Mouse (Mus musculus): Measurements from ENCODE around the gene Panx1.

DNA sequence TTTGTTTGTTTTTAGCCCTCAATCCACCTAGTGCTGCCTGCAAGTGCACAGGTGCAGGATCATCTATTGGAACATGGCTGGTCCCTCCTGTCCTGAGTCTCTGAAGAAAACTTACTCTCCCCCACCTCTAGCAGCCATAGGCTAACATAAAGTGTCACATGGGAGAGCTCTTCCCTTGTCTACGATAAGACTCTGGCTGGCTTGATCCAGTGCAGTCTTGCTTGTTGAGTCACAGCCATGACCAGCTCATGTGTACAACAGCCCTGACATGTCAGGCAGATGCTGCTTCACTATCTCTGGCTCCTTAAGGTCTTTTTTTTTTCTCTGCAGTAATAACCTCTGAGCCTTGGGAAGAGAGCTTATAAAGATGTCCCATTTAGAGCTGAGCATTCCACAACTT, 77.7 kb downstream of the Panx1 start:
- no peak for TF ChIP-seq CTCF (IDR thresholded peaks at IDR 0.05; ENCODE audit: control insufficient read depth, insufficient read depth, insufficient read length)
- no peak for TF ChIP-seq CEBPB (IDR thresholded peaks at IDR 0.05; ENCODE audit: low read depth)
- no peak for TF ChIP-seq MYOD1 (IDR thresholded peaks at IDR 0.05; ENCODE audit: control insufficient read depth, insufficient read length, low read depth)
